In the genomic region with DNA sequence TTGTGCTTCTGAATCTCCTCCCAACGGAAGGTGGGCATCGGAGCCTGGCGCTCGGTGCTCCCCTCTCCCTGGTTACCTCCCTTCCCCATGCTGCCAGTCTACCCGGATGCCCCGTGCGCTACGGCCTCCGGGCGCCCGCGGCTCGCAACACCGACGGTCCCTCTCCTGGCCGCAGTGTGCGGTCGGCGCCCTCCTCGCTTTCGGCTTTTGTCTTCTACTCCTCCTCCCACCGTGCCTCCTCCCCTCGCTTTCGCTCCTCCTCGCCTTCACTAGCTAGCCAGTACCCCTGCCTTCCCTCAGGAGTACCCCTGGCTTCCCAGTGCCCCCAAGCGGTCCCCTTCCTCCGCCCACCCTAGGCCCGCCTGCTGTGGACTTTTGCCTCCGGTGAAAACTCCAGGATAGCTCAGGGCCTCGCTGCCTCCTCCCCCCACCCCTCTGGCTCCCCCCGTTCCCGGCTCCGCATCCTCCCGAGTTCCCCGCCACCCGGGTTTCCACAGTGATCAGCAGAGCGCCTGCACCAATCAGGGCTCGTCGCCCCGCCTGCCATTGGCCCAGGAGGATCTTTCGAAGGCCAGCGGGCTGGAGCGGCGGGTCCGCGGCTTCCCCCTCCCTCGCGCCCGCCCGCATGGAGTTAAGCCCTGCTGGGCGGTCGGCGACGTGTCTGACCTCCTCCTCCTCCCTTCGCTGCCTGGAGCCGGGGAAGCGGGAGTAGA, we compare ENCODE assay signal across 8 mouse cellular contexts. TPM values are rescaled to one million over a fixed set of nuclear protein-coding genes. Genes with fewer than 3 reads are reported as not detected.
DNase-seq lines count a peak whose midpoint lies in the region; ATAC-seq and TF ChIP-seq lines count a peak whose summit lies in the region.

A gene (minus strand): TSS at position 406 of the 713 bp plus-strand sequence.

- peak within 1 kb of the TSS; percentile 50 for H3K27ac ChIP-seq in MEL (ENCODE audit: control insufficient read depth, low read depth, low read length)
- peak within 1 kb of the TSS; percentile 90 for H3K27ac ChIP-seq in lung, embryonic 16.5 days (ENCODE audit: low read length)

- H3K4me2 ChIP-seq in lung, embryonic 16.5 days (ENCODE audit: low read depth, low read length): peak within 1 kb of the TSS; percentile 73

- H3K4me1 ChIP-seq in MEL (ENCODE audit: control insufficient read depth in 1 of 2, insufficient read depth in 2 of 2, low read length in 2 of 2): peaks cover 2 to 38% of the 10 kb centered on the region in 2 experiments; a peak in 3 of 4 replicates
- H3K4me1 ChIP-seq in lung, embryonic 16.5 days (replicated peaks; ENCODE audit: control insufficient read depth, insufficient read depth, low read length): peaks cover 20% of the 10 kb centered on the region

- TF ChIP-seq EP300 in MEL (IDR thresholded peaks at IDR 0.05; ENCODE audit: low read depth in 1 of 2, low read length in 2 of 2): peak in 1 of 2 experiments; percentile 31; a peak in 1 of 4 replicates

- no peaks in the 10 kb centered on the region for H3K27me3 ChIP-seq in MEL (ENCODE audit: control insufficient read depth in 1 of 2, insufficient read depth in 2 of 2, low read length in 2 of 2)
- H3K27me3 ChIP-seq in lung, embryonic 16.5 days (ENCODE audit: control insufficient read depth, insufficient read depth, low read depth, low read length): no peaks in the 10 kb centered on the region

- peaks cover 0 to 30% of the 10 kb centered on the region in 2 experiments; a peak in 3 of 4 replicates for H3K36me3 ChIP-seq in MEL (ENCODE audit: control insufficient read depth in 1 of 2, insufficient read depth in 2 of 2, low read length in 2 of 2)
- H3K36me3 ChIP-seq in lung, embryonic 16.5 days (ENCODE audit: control insufficient read depth, insufficient read depth, low read length): no peaks in the 10 kb centered on the region

- no peaks in the 10 kb centered on the region for H3K9me3 ChIP-seq in MEL (replicated peaks; ENCODE audit: insufficient read depth, low read length)
- no peaks in the 10 kb centered on the region for H3K9me3 ChIP-seq in lung, embryonic 16.5 days (ENCODE audit: control insufficient read depth, low read length)

- TF ChIP-seq POLR2A in MEL (IDR thresholded peaks at IDR 0.05; ENCODE audit: control insufficient read depth in 1 of 2, insufficient read depth in 1 of 2, low read depth in 1 of 2, low read length in 2 of 2, poor library complexity in 1 of 2): peak; percentile 62 to 76

- peak; percentile 94 for DNase-seq in MEL (ENCODE audit: low read depth, low spot score)
- DNase-seq in cerebellum, adult 8-10 months: peak; percentile 39
- DNase-seq in layer of hippocampus, adult 9-11 months: peak; percentile 92
- peak; percentile 58 for DNase-seq in retina, adult 2 months (ENCODE audit: low read depth, low spot score)
- peak; percentile 75 for DNase-seq in thymus, postnatal 25 days

- peak within 1 kb of the TSS; percentile 84 for H3K9ac ChIP-seq in MEL (ENCODE audit: control insufficient read depth, low read depth, low read length, poor library complexity, severe bottlenecking)
- H3K9ac ChIP-seq in lung, embryonic 16.5 days (ENCODE audit: low read length): peak within 1 kb of the TSS; percentile 76

- peak within 1 kb of the TSS; percentile 65 to 92 for H3K4me3 ChIP-seq in MEL (ENCODE audit: control insufficient read depth in 1 of 2, insufficient read depth in 1 of 2, low read depth in 2 of 2, low read length in 2 of 2)
- peak within 1 kb of the TSS; percentile 69 for H3K4me3 ChIP-seq in lung, embryonic 16.5 days (ENCODE audit: low read length)

- peak; percentile 89 for ATAC-seq in frontal cortex, adult (ENCODE audit: low TSS enrichment)
- peak; percentile 55 to 69 for ATAC-seq in hematopoietic stem cell, adult 5-6 weeks (replicated peaks in 1 of 2; ENCODE audit: insufficient read depth in 1 of 2, low FRiP score in 2 of 2, low TSS enrichment in 1 of 2, low read depth in 1 of 2, poor library complexity in 2 of 2, severe bottlenecking in 2 of 2)
- ATAC-seq in lung, embryonic 16.5 days (ENCODE audit: low read depth): peak; percentile 94

- TF ChIP-seq CTCF in MEL (IDR thresholded peaks at IDR 0.05 in 2 of 3, conservative IDR thresholded peaks at IDR 0.05 in 1 of 3; ENCODE audit: control insufficient read depth in 1 of 3, insufficient read depth in 1 of 3, low read depth in 2 of 3, low read length in 3 of 3, poor library complexity in 1 of 3, severe bottlenecking in 1 of 3): no peak

- TF ChIP-seq RAD21 in MEL (IDR thresholded peaks at IDR 0.05; ENCODE audit: low read depth, low read length): no peak

- H3K79me2 ChIP-seq in MEL (ENCODE audit: control insufficient read depth, insufficient read depth, low read length, poor library complexity): peaks cover 13% of the 10 kb centered on the region

- WGBS in lung, embryonic 16.5 days: 0% methylated on average over 50 of the region's 57 CpGs

TF ChIP-seq in MEL, 35 proteins besides CTCF, POLR2A, EP300 and RAD21:
- no peak for TF ChIP-seq CHD1 (IDR thresholded peaks at IDR 0.05; ENCODE audit: low read depth, low read length)
- TF ChIP-seq RCOR1 (IDR thresholded peaks at IDR 0.05; ENCODE audit: low read depth, low read length): no peak; the same call in 1 of the 2 replicates
- TF ChIP-seq TBP (IDR thresholded peaks at IDR 0.05; ENCODE audit: low read depth, low read length): peak; percentile 77; the same call in 1 of the 2 replicates
- no peak for TF ChIP-seq JUND (IDR thresholded peaks at IDR 0.05; ENCODE audit: low read depth, low read length)
- TF ChIP-seq TCF12 (IDR thresholded peaks at IDR 0.05; ENCODE audit: low read depth, low read length): peak; percentile 56
- peak; percentile 61; the same call in 1 of the 2 replicates for TF ChIP-seq UBTF (IDR thresholded peaks at IDR 0.05; ENCODE audit: borderline replicate concordance, insufficient read depth, low read depth, low read length)
- TF ChIP-seq MAX (IDR thresholded peaks at IDR 0.05; ENCODE audit: low read length): peak; percentile 75
- TF ChIP-seq NRF1 (IDR thresholded peaks at IDR 0.05; ENCODE audit: insufficient read depth, low read depth, low read length, poor library complexity, severe bottlenecking): no peak
- no peak for TF ChIP-seq GABPA (IDR thresholded peaks at IDR 0.05; ENCODE audit: low read depth, low read length)
- 0 out of 2 replicates have a peak, but pooled peaks have one; percentile 18 for TF ChIP-seq ETS1 (IDR thresholded peaks at IDR 0.05; ENCODE audit: low read depth, low read length)
- TF ChIP-seq MEF2A (IDR thresholded peaks at IDR 0.05; ENCODE audit: extremely low read depth, insufficient replicate concordance, low read depth, low read length, poor library complexity, severe bottlenecking): no peak
- TF ChIP-seq E2F4 (IDR thresholded peaks at IDR 0.05; ENCODE audit: borderline replicate concordance, low read depth, low read length): no peak; the same call in 1 of the 2 replicates
- TF ChIP-seq MAZ (IDR thresholded peaks at IDR 0.05; ENCODE audit: low read depth, low read length): peak; percentile 91
- TF ChIP-seq NELFE (IDR thresholded peaks at IDR 0.05; ENCODE audit: low read depth, low read length): peak; percentile 64
- peak; percentile 61; the same call in 1 of the 2 replicates for TF ChIP-seq ZMIZ1 (IDR thresholded peaks at IDR 0.05; ENCODE audit: low read depth, low read length)
- TF ChIP-seq GATA1 (IDR thresholded peaks at IDR 0.05; ENCODE audit: low read depth, low read length): no peak
- TF ChIP-seq SIN3A (IDR thresholded peaks at IDR 0.05; ENCODE audit: low read length): peak; percentile 47
- TF ChIP-seq POLR2AphosphoS2 (IDR thresholded peaks at IDR 0.05; ENCODE audit: low read length): no peak
- 0 out of 2 replicates have a peak, but pooled peaks have one; percentile 33 for TF ChIP-seq ELF1 (IDR thresholded peaks at IDR 0.05; ENCODE audit: low read depth, low read length)
- TF ChIP-seq USF1 (IDR thresholded peaks at IDR 0.05; ENCODE audit: low read depth, low read length): no peak
- peak; percentile 69 for TF ChIP-seq MXI1 (IDR thresholded peaks at IDR 0.05; ENCODE audit: low read depth, low read length)
- peak; percentile 58; the same call in 1 of the 2 replicates for TF ChIP-seq POLR2AphosphoS5 (IDR thresholded peaks at IDR 0.05; ENCODE audit: borderline replicate concordance, low read depth, low read length)
- no peak for TF ChIP-seq MYB (IDR thresholded peaks at IDR 0.05; ENCODE audit: low read depth, low read length)
- no peak for TF ChIP-seq MAFK (IDR thresholded peaks at IDR 0.05; ENCODE audit: borderline replicate concordance, low read depth, low read length)

RNA-seq across cellular contexts. Expression of the gene that starts here (rescaled TPM):
- total RNA-seq in MEL (2012; rRNA removed): 55.2 and 64.0 TPM in 2 replicates
- 100 to 1,000 TPM in 1 of 2 experiments, not detected in 1; 119 TPM for polyA plus RNA-seq in MEL (2012; ENCODE audit: insufficient read depth in 1 of 2, insufficient read length in 2 of 2, low read depth in 1 of 2, low replicate concordance in 2 of 2, missing spikeins in 1 of 2)
- total RNA-seq in hematopoietic stem cell, adult 5-6 weeks (2017): 30.7 and 36.4 TPM in 2 replicates
- 67.5 and 74.5 TPM in 2 replicates for polyA plus RNA-seq in lung, embryonic 16.5 days (2015; fragmentation: Nextera tagmentation; extraction: Ambion mirVana)

Comparison
In these comparisons a context has a peak if more than half of its experiments do, and no peak if none do; other contexts are left out.
1. Peak in every context shown above with its lines: DNase-seq, ATAC-seq, H3K4me3 ChIP-seq and H3K27ac ChIP-seq.
2. DNase-seq: peak in every context shown above with its lines; median percentile 94 in MEL; 92 in layer of hippocampus, adult 9-11 months; 75 in thymus, postnatal 25 days; 58 in retina, adult 2 months; 39 in cerebellum, adult 8-10 months.